Mouse (Mus musculus) mature B cell (primary cell): ENCODE data around the gene Endou.

Source experiments
- in situ Hi-C: fragments of 300-500 bp; cut with MboI; formaldehyde crosslinking; loops from 2 replicates; pipeline ENCODE4 v1.14.3; 2019

Gene Endou

GRCm38 (mm10) chr15:97728394-97728793 is 2.7 kb downstream of the Endou start:
- in situ Hi-C loops = no loop called here

- in situ Hi-C loops = no loop called here
Observed at GRCm38 (mm10) chr15:97727520-97727919, 3.6 kb downstream of the Endou start.

- in situ Hi-C loops = no loop called here
Observed at GRCm38 (mm10) chr15:97727048-97727447, 4.1 kb downstream of the Endou start.

GRCm38 (mm10) chr15:97726310-97726709 is 4.8 kb downstream of the Endou start:
- in situ Hi-C loops = no loop called here

GRCm38 (mm10) chr15:97725198-97725785 is 5.8 kb downstream of the Endou start:
- in situ Hi-C loops = no loop called here

GRCm38 (mm10) chr15:97724346-97725197 is 6.6 kb downstream of the Endou start:
- in situ Hi-C loops = no loop called here

- in situ Hi-C loops = no loop called here
Observed at GRCm38 (mm10) chr15:97723536-97724345, 7.4 kb downstream of the Endou start.

GRCm38 (mm10) chr15:97721008-97721701 is 10.0 kb downstream of the Endou start:
- in situ Hi-C loops = no loop called here

GRCm38 (mm10) chr15:97720026-97720675 is 11.0 kb downstream of the Endou start:
- in situ Hi-C loops = no loop called here

GRCm38 (mm10) chr15:97719494-97719893 is 11.6 kb downstream of the Endou start:
- in situ Hi-C loops = loop anchor here (5.0 to 10.0 kb wide), 3 partner anchors 63 to 245 kb away; partner anchors contain the start of gene Tmem106c

GRCm38 (mm10) chr15:97718535-97719155 is 12.5 kb downstream of the Endou start:
- in situ Hi-C loops = loop anchor here (5.0 to 10.0 kb wide), 3 partner anchors 64 to 246 kb away; partner anchors contain the start of gene Tmem106c

GRCm38 (mm10) chr15:97717861-97718534 is 13.1 kb downstream of the Endou start:
- in situ Hi-C loops = loop anchor here (5.0 to 10.0 kb wide), 3 partner anchors 64 to 247 kb away; partner anchors contain the start of gene Tmem106c

- in situ Hi-C loops = loop anchor here (5.0 to 10.0 kb wide), 3 partner anchors 66 to 248 kb away; partner anchors contain the start of gene Tmem106c
Observed at GRCm38 (mm10) chr15:97716782-97717181, 14.4 kb downstream of the Endou start.

- in situ Hi-C loops = loop anchor here (5.0 to 10.0 kb wide), 3 partner anchors 67 to 249 kb away; partner anchors contain the start of gene Tmem106c
Observed at GRCm38 (mm10) chr15:97715734-97716133, 15.4 kb downstream of the Endou start.

GRCm38 (mm10) chr15:97715083-97715482 is 16.1 kb downstream of the Endou start:
- in situ Hi-C loops = loop anchor here (5.0 to 10.0 kb wide), 3 partner anchors 67 to 250 kb away; partner anchors contain the start of gene Tmem106c

- in situ Hi-C loops = loop anchor here (10.0 kb wide), 1 partner anchor 252 kb away; the partner anchor contains the start of gene Tmem106c
Observed at GRCm38 (mm10) chr15:97712546-97712945, 18.6 kb downstream of the Endou start.

GRCm38 (mm10) chr15:97710906-97711305 is 20.2 kb downstream of the Endou start:
- in situ Hi-C loops = loop anchor here (10.0 kb wide), 1 partner anchor 254 kb away; the partner anchor contains the start of gene Tmem106c

GRCm38 (mm10) chr15:97705211-97706050 is 25.7 kb downstream of the Endou start, which contains the start of gene Rpap3:
Gene Rpap3 (minus strand): TSS chr15:97705825.
- in situ Hi-C loops = no loop called here
